Mouse (Mus musculus) heart, embryonic 15.5 days (tissue): ENCODE measurements at regions not wholly inside any gene's neighbourhood (a gene's known extent, or its start where the extent isn't known, plus 50 kb on each side); places are given as distances from the start of the nearest gene placed in this dataset.

ENCODE experiments used
- ATAC-seq: fragments of 200-750 bp; cut with Nextera tagmentation; replicated peaks from 2 replicates; pipeline ENCODE4 v1.8.0; 2017; ENCODE audit warnings: low read depth, moderate TSS enrichment; ENCODE audit not compliant: insufficient number of reproducible peaks, insufficient read depth, low FRiP score
- H3K27ac ChIP-seq: fragments of 300-500 bp; sonication (generic); 2 replicates; pipeline ENCODE4 v1.5.1; 2015; ENCODE audit warnings: mild to moderate bottlenecking, inconsistent platforms
- H3K27me3 ChIP-seq: fragments of 300-500 bp; sonication (generic); 2 replicates; pipeline ENCODE4 v1.6.1; 2015; ENCODE audit warnings: inconsistent platforms
- H3K36me3 ChIP-seq: fragments of 300-500 bp; sonication (generic); 2 replicates; pipeline ENCODE4 v1.6.1; 2015; ENCODE audit warnings: mild to moderate bottlenecking, inconsistent platforms
- H3K4me1 ChIP-seq: fragments of 300-500 bp; sonication (generic); replicated peaks from 2 replicates; pipeline ENCODE4 v1.6.1; 2015; ENCODE audit warnings: inconsistent platforms
- H3K4me2 ChIP-seq: fragments of 300-500 bp; sonication (generic); 2 replicates; pipeline ENCODE4 v1.6.1; 2015; ENCODE audit warnings: inconsistent platforms, mild to moderate bottlenecking, moderate library complexity
- H3K4me3 ChIP-seq: fragments of 300-500 bp; sonication (generic); 2 replicates; pipeline ENCODE4 v1.5.1; 2015; ENCODE audit warnings: mild to moderate bottlenecking, inconsistent platforms
- H3K9ac ChIP-seq: fragments of 300-500 bp; sonication (generic); 2 replicates; pipeline ENCODE4 v1.6.1; 2015; ENCODE audit warnings: mild to moderate bottlenecking, inconsistent platforms
- H3K9me3 ChIP-seq: fragments of 300-500 bp; sonication (generic); replicated peaks from 2 replicates; pipeline ENCODE4 v1.6.1; 2016; ENCODE audit warnings: inconsistent platforms
- WGBS: fragments of 180-500 bp; shearing (Covaris S2); methylation state at CpG from one replicate; pipeline ENCODE4 v1.1.7; 2015; ENCODE audit warnings: mixed read lengths; 5-methylcytosine and 5-hydroxymethylcytosine counted together

- H3K9ac ChIP-seq = no peak overlapping the region
- H3K4me1 ChIP-seq = peaks cover 25% of the 10 kb centered on the region
- whole genome bisulfite sequencing = 73% methylated on average over 19 of the region's 19 CpGs
- H3K4me2 ChIP-seq = no peak overlapping the region
- no peaks in the 10 kb centered on the region for H3K27me3 ChIP-seq
- ATAC-seq = no peak
- H3K4me3 ChIP-seq = no peak overlapping the region
- H3K36me3 ChIP-seq = no peaks in the 10 kb centered on the region
- H3K27ac ChIP-seq = no peak overlapping the region
- H3K9me3 ChIP-seq = no peaks in the 10 kb centered on the region; the same call in 1 of the 2 replicates
Observed at GRCm38 (mm10) chr1:92707917-92708897, 59.6 kb upstream of the Otos start.

- Histone ChIP-seq H3K36me3 (no peaks in the 10 kb centered on the region), H3K9me3 (no peaks in the 10 kb centered on the region; the same call in 1 of the 2 replicates), H3K9ac (no peak overlapping the region), H3K4me2 (no peak overlapping the region), H3K27me3 (no peaks in the 10 kb centered on the region), H3K27ac (no peak overlapping the region), H3K4me3 (no peak overlapping the region), H3K4me1 (peaks cover 29% of the 10 kb centered on the region)
- WGBS = 83% methylated on average over 2 of the region's 2 CpGs
- no peak for ATAC-seq
Observed at GRCm38 (mm10) chr1:92707441-92707840, 58.8 kb upstream of the Otos start.

GRCm38 (mm10) chr1:92703903-92704302 lies 55.3 kb upstream of the Otos start:
- WGBS = 56% methylated on average over 12 of the region's 12 CpGs
- Histone ChIP-seq H3K4me1 (peaks cover 43% of the 10 kb centered on the region), H3K9me3 (no peaks in the 10 kb centered on the region; the same call in 1 of the 2 replicates), H3K36me3 (no peaks in the 10 kb centered on the region), H3K9ac (no peak overlapping the region), H3K4me2 (no peak overlapping the region), H3K27ac (peak overlapping the region; percentile 42; the same call in 1 of the 2 replicates), H3K4me3 (no peak overlapping the region), H3K27me3 (no peaks in the 10 kb centered on the region)
- no peak for ATAC-seq

- ATAC-seq = no peak
- Histone ChIP-seq H3K36me3 (no peaks in the 10 kb centered on the region), H3K27me3 (no peaks in the 10 kb centered on the region), H3K4me2 (no peak overlapping the region), H3K9me3 (no peaks in the 10 kb centered on the region; the same call in 1 of the 2 replicates), H3K4me1 (peaks cover 43% of the 10 kb centered on the region), H3K4me3 (no peak overlapping the region), H3K27ac (peak overlapping the region; percentile 20; the same call in 1 of the 2 replicates), H3K9ac (no peak overlapping the region; the same call in 1 of the 2 replicates)
- WGBS = 93% methylated on average over 3 of the region's 3 CpGs
Observed at GRCm38 (mm10) chr1:92703270-92703669, 54.6 kb upstream of the Otos start.

- no peak for ATAC-seq
- 93% methylated on average over 2 of the region's 2 CpGs for WGBS
- no peak overlapping the region for H3K4me3 ChIP-seq
- no peak overlapping the region for H3K9ac ChIP-seq
- no peak overlapping the region for H3K4me2 ChIP-seq
- H3K27ac ChIP-seq = 0 out of 2 replicates have a peak overlapping the region, but pooled peaks have one; percentile 82
- no peaks in the 10 kb centered on the region for H3K9me3 ChIP-seq
- H3K4me1 ChIP-seq = peaks cover 56% of the 10 kb centered on the region
- H3K36me3 ChIP-seq = no peaks in the 10 kb centered on the region
- H3K27me3 ChIP-seq = no peaks in the 10 kb centered on the region
Observed at GRCm38 (mm10) chr1:92700107-92700506, 51.5 kb upstream of the Otos start.

GRCm38 (mm10) chr1:92699697-92700096 lies 51.1 kb upstream of the Otos start:
- no peak for ATAC-seq
- Histone ChIP-seq H3K27me3 (no peaks in the 10 kb centered on the region), H3K9ac (no peak overlapping the region; the same call in 1 of the 2 replicates), H3K27ac (peak overlapping the region; percentile 82), H3K4me1 (peaks cover 56% of the 10 kb centered on the region), H3K36me3 (no peaks in the 10 kb centered on the region), H3K4me3 (no peak overlapping the region), H3K4me2 (no peak overlapping the region), H3K9me3 (no peaks in the 10 kb centered on the region)
- WGBS = 20% methylated on average over 6 of the region's 6 CpGs

- H3K4me1 ChIP-seq = peaks cover 54% of the 10 kb centered on the region
- peak overlapping the region; percentile 82 for H3K27ac ChIP-seq
- H3K9me3 ChIP-seq = no peaks in the 10 kb centered on the region
- H3K4me2 ChIP-seq = no peak overlapping the region
- 7% methylated on average over 9 of the region's 9 CpGs for WGBS
- H3K27me3 ChIP-seq = no peaks in the 10 kb centered on the region
- no peaks in the 10 kb centered on the region for H3K36me3 ChIP-seq
- H3K9ac ChIP-seq = no peak overlapping the region
- ATAC-seq = peak; percentile 85
- no peak overlapping the region for H3K4me3 ChIP-seq
Observed at GRCm38 (mm10) chr1:92699048-92699447, 50.4 kb upstream of the Otos start.

- Histone ChIP-seq H3K4me3 (no peak overlapping the region), H3K36me3 (no peaks in the 10 kb centered on the region), H3K27ac (peak overlapping the region; percentile 82), H3K27me3 (no peaks in the 10 kb centered on the region), H3K9me3 (no peaks in the 10 kb centered on the region), H3K4me2 (no peak overlapping the region), H3K4me1 (peaks cover 49% of the 10 kb centered on the region), H3K9ac (no peak overlapping the region)
- WGBS = 82% methylated on average over 3 of the region's 3 CpGs
- no peak for ATAC-seq
Observed at GRCm38 (mm10) chr1:92698541-92698940, 49.9 kb upstream of the Otos start.
